Mouse (Mus musculus): Measurements from ENCODE around the gene Abraxas1. TPM values are rescaled to one million over a fixed set of nuclear protein-coding genes. Genes with fewer than 3 reads are reported as not detected.

The Abraxas1 gene
- polyA plus RNA-seq, 1 experiment from 2014 or later: 40.3 TPM

Other genes with a start within 250 kb of the Abraxas1 start
- 218 and 221 TPM in 2 replicates for gene Plac8, start 248.7 kb downstream of the Abraxas1 start, polyA plus RNA-seq (2015; fragmentation: Nextera tagmentation; extraction: Ambion mirVana)
- gene Coq2, start 145.8 kb downstream of the Abraxas1 start, polyA plus RNA-seq (2015; fragmentation: Nextera tagmentation; extraction: Ambion mirVana): 44.6 and 47.0 TPM in 2 replicates
- 1.6 and 1.7 TPM in 2 replicates for gene Hpse, start 101.2 kb downstream of the Abraxas1 start, polyA plus RNA-seq (2015; fragmentation: Nextera tagmentation; extraction: Ambion mirVana)
- gene Helq, start 22.4 kb downstream of the Abraxas1 start, polyA plus RNA-seq (2015; fragmentation: Nextera tagmentation; extraction: Ambion mirVana): 15.8 and 20.7 TPM in 2 replicates
- 265 and 268 TPM in 2 replicates for gene Mrps18c, start 22.3 kb downstream of the Abraxas1 start, polyA plus RNA-seq (2015; fragmentation: Nextera tagmentation; extraction: Ambion mirVana)
- gene Gpat3, start 24.7 kb upstream of the Abraxas1 start, polyA plus RNA-seq (2015; fragmentation: Nextera tagmentation; extraction: Ambion mirVana): 2.7 and 3.0 TPM in 2 replicates